In the genomic region with DNA sequence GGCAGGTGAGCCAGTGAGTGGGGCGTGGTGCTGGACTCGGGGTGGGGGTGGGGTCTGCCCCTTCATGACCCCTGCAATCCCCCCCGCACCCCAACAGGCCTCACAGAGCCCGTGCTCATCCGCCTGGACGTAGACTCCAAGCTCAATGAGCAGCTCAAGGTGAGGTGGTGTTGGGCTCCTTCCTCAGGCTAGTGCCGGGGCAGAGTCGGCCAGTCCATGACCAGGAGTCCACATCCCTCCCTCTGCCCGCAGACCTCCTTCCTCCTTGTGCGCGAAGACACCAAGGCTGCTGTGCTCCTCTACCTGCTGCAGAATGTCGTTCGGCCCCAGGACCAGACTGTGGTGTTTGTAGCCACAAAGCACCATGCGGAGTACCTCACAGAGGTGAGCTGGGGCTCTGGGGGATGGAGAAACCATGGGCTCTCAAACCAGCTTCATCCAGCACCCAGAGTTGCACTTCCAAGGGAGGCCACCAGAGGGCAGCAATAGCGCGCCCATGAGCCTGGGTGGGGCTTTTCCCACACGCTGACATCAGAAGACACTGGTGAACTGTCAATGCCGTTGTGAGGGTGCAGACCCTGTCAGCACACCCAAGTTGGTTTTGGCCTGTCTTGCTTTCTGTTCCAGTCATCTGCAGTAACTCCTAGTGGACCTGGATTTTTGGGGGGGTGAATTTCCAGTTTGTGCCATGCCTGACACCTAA, we compare ENCODE assay signal across 8 mouse cellular contexts. TPM values are rescaled to one million over a fixed set of nuclear protein-coding genes. Genes with fewer than 3 reads are reported as not detected.
DNase-seq lines count a peak whose midpoint lies in the region; ATAC-seq and TF ChIP-seq lines count a peak whose summit lies in the region.

No protein-coding gene starts in this region.

- H3K27ac ChIP-seq in embryonic facial prominence, embryonic 11.5 days (replicated peaks; ENCODE audit: low read depth, low read length): no peak overlapping the region
- H3K27ac ChIP-seq in heart, embryonic 16.5 days (ENCODE audit: low read length): no peak overlapping the region
- H3K27ac ChIP-seq in layer of hippocampus, adult 2 months: peak overlapping the region; percentile 69
- no peak overlapping the region for H3K27ac ChIP-seq in lung, postnatal 0 days (ENCODE audit: low read length)

- H3K27me3 ChIP-seq in embryonic facial prominence, embryonic 11.5 days (ENCODE audit: control insufficient read depth, insufficient read depth, low read length): no peaks in the 10 kb centered on the region
- no peaks in the 10 kb centered on the region for H3K27me3 ChIP-seq in heart, embryonic 16.5 days (ENCODE audit: control insufficient read depth, insufficient read depth, low read length)
- H3K27me3 ChIP-seq in lung, postnatal 0 days (replicated peaks; ENCODE audit: insufficient read depth, low read length): no peaks in the 10 kb centered on the region

- no peaks in the 10 kb centered on the region for H3K4me1 ChIP-seq in embryonic facial prominence, embryonic 11.5 days (ENCODE audit: control insufficient read depth, insufficient read depth, low read length)
- peaks cover 6% of the 10 kb centered on the region for H3K4me1 ChIP-seq in heart, embryonic 16.5 days (ENCODE audit: control insufficient read depth, insufficient read depth, low read length)
- no peaks in the 10 kb centered on the region for H3K4me1 ChIP-seq in lung, postnatal 0 days (ENCODE audit: insufficient read depth, low read depth, low read length)

- H3K4me2 ChIP-seq in embryonic facial prominence, embryonic 11.5 days (ENCODE audit: low read depth, low read length): no peak overlapping the region
- H3K4me2 ChIP-seq in heart, embryonic 16.5 days (ENCODE audit: low read depth, low read length): no peak overlapping the region
- no peak overlapping the region for H3K4me2 ChIP-seq in lung, postnatal 0 days (replicated peaks; ENCODE audit: low read depth, low read length)

- H3K4me3 ChIP-seq in embryonic facial prominence, embryonic 11.5 days (ENCODE audit: low read depth, low read length): no peak overlapping the region
- H3K4me3 ChIP-seq in heart, embryonic 16.5 days (ENCODE audit: low read length): no peak overlapping the region
- no peak overlapping the region for H3K4me3 ChIP-seq in layer of hippocampus, adult 2 months
- H3K4me3 ChIP-seq in lung, postnatal 0 days (ENCODE audit: low read depth, low read length): no peak overlapping the region

- TF ChIP-seq CTCF in layer of hippocampus, adult 2 months (conservative IDR thresholded peaks at IDR 0.05): peak; percentile 99
- TF ChIP-seq CTCF in lung, postnatal 0 days (IDR thresholded peaks at IDR 0.05): peak; percentile 96

- no peak overlapping the region for H3K9ac ChIP-seq in embryonic facial prominence, embryonic 11.5 days (replicated peaks; ENCODE audit: low read length)
- H3K9ac ChIP-seq in heart, embryonic 16.5 days (ENCODE audit: low read length): no peak overlapping the region
- no peak overlapping the region for H3K9ac ChIP-seq in lung, postnatal 0 days (replicated peaks; ENCODE audit: low read depth)

- H3K36me3 ChIP-seq in embryonic facial prominence, embryonic 11.5 days (replicated peaks; ENCODE audit: control insufficient read depth, insufficient read depth, low read depth, low read length): peaks cover 16% of the 10 kb centered on the region
- H3K36me3 ChIP-seq in heart, embryonic 16.5 days (ENCODE audit: control insufficient read depth, insufficient read depth): peaks cover 55% of the 10 kb centered on the region
- peaks cover 48% of the 10 kb centered on the region for H3K36me3 ChIP-seq in lung, postnatal 0 days (ENCODE audit: insufficient read depth, low read length)

- DNase-seq in CD8-positive naive resting alpha-beta T cell, adult 2 months (ENCODE audit: low read depth in 2 of 2, low spot score in 2 of 2): peak; percentile 92 to 95
- DNase-seq in adrenal gland, postnatal 14 days: peak; percentile 90
- peak; percentile 83 for DNase-seq in embryonic facial prominence, embryonic 11.5 days (ENCODE audit: low spot score)
- DNase-seq in layer of hippocampus, adult 2 months (ENCODE audit: low spot score in 2 of 2): peak; percentile 80 to 96
- DNase-seq in lung, postnatal 0 days (ENCODE audit: low spot score): peak; percentile 59
- peak; percentile 76 for DNase-seq in ovary, postnatal 10 days (ENCODE audit: low spot score)
- peak; percentile 90 to 96 for DNase-seq in thymus, postnatal 10 days (ENCODE audit: low spot score in 2 of 2)

- no peak for ATAC-seq in embryonic facial prominence, embryonic 11.5 days (replicated peaks; ENCODE audit: insufficient number of reproducible peaks, low FRiP score, low TSS enrichment, low read depth)
- peak; percentile 21; the same call in 1 of the 2 replicates for ATAC-seq in heart, embryonic 16.5 days (replicated peaks; ENCODE audit: extremely low read depth, insufficient read depth, low FRiP score)
- peak; percentile 25; the same call in 1 of the 2 replicates for ATAC-seq in lung, postnatal 0 days

- TF ChIP-seq EP300 in lung, postnatal 0 days (IDR thresholded peaks at IDR 0.05): no peak

- no peaks in the 10 kb centered on the region for H3K9me3 ChIP-seq in embryonic facial prominence, embryonic 11.5 days (replicated peaks; ENCODE audit: control insufficient read depth, low read length)
- H3K9me3 ChIP-seq in heart, embryonic 16.5 days (replicated peaks; ENCODE audit: control insufficient read depth, low read length): peaks cover 5% of the 10 kb centered on the region
- H3K9me3 ChIP-seq in lung, postnatal 0 days (ENCODE audit: low read length): no peaks in the 10 kb centered on the region

- WGBS in embryonic facial prominence, embryonic 11.5 days: 67% methylated on average over 18 of the region's 18 CpGs
- 68% methylated on average over 18 of the region's 18 CpGs for WGBS in heart, embryonic 16.5 days
- WGBS in lung, postnatal 0 days: 70% methylated on average over 17 of the region's 18 CpGs

RNA-seq across cellular contexts. Expression of a gene that starts 8.0 kb away (rescaled TPM):
- 38.6 and 45.9 TPM in 2 replicates for total RNA-seq in adrenal gland, postnatal 14 days (2021)
- polyA plus RNA-seq in embryonic facial prominence, embryonic 11.5 days (2014; fragmentation: Nextera tagmentation; extraction: Ambion mirVana): 28.9 and 29.7 TPM in 2 replicates
- polyA plus RNA-seq in heart, embryonic 16.5 days (2015; fragmentation: Nextera tagmentation; extraction: Ambion mirVana): 30.2 and 35.0 TPM in 2 replicates
- total RNA-seq in layer of hippocampus, adult 2 months (2021): 10 to 100 TPM; 36.8 to 37.2 TPM
- polyA plus RNA-seq in lung, postnatal 0 days (2015; fragmentation: Nextera tagmentation; extraction: Ambion mirVana): 24.9 and 25.4 TPM in 2 replicates

RNA-seq across cellular contexts. Expression of a gene that starts 8.1 kb away (rescaled TPM):
- 15.6 and 16.0 TPM in 2 replicates for total RNA-seq in adrenal gland, postnatal 14 days (2021)
- 8.3 and 8.8 TPM in 2 replicates for polyA plus RNA-seq in embryonic facial prominence, embryonic 11.5 days (2014; fragmentation: Nextera tagmentation; extraction: Ambion mirVana)
- polyA plus RNA-seq in heart, embryonic 16.5 days (2015; fragmentation: Nextera tagmentation; extraction: Ambion mirVana): 13.2 and 14.0 TPM in 2 replicates
- total RNA-seq in layer of hippocampus, adult 2 months (2021): 10 to 100 TPM; 23.7 to 28.0 TPM
- 9.9 and 10.0 TPM in 2 replicates for polyA plus RNA-seq in lung, postnatal 0 days (2015; fragmentation: Nextera tagmentation; extraction: Ambion mirVana)

RNA-seq across cellular contexts. Expression of a gene that starts 13.5 kb away (rescaled TPM):
- 0.63 and 0.98 TPM in 2 replicates for total RNA-seq in adrenal gland, postnatal 14 days (2021)
- not detected in 2 replicates for polyA plus RNA-seq in embryonic facial prominence, embryonic 11.5 days (2014; fragmentation: Nextera tagmentation; extraction: Ambion mirVana)
- polyA plus RNA-seq in heart, embryonic 16.5 days (2015; fragmentation: Nextera tagmentation; extraction: Ambion mirVana): 0.49 TPM in 1 of 2 replicates, not detected in the other
- total RNA-seq in layer of hippocampus, adult 2 months (2021): under 1 TPM in 1 of 2 experiments, not detected in 1; 0.39 TPM
- polyA plus RNA-seq in lung, postnatal 0 days (2015; fragmentation: Nextera tagmentation; extraction: Ambion mirVana): 1.3 and 2.0 TPM in 2 replicates

RNA-seq across cellular contexts. Expression of a gene that starts 28.1 kb away (rescaled TPM):
- 8.3 and 13.1 TPM in 2 replicates for total RNA-seq in adrenal gland, postnatal 14 days (2021)
- polyA plus RNA-seq in embryonic facial prominence, embryonic 11.5 days (2014; fragmentation: Nextera tagmentation; extraction: Ambion mirVana): 0.34 TPM in 1 of 2 replicates, not detected in the other
- polyA plus RNA-seq in heart, embryonic 16.5 days (2015; fragmentation: Nextera tagmentation; extraction: Ambion mirVana): 0.70 and 0.74 TPM in 2 replicates
- 10 to 100 TPM; 91.9 to 96.6 TPM for total RNA-seq in layer of hippocampus, adult 2 months (2021)
- not detected in 2 replicates for polyA plus RNA-seq in lung, postnatal 0 days (2015; fragmentation: Nextera tagmentation; extraction: Ambion mirVana)

RNA-seq across cellular contexts. Expression of a gene that starts 31.7 kb away (rescaled TPM):
- total RNA-seq in adrenal gland, postnatal 14 days (2021): 0.30 and 0.48 TPM in 2 replicates
- polyA plus RNA-seq in embryonic facial prominence, embryonic 11.5 days (2014; fragmentation: Nextera tagmentation; extraction: Ambion mirVana): 0.31 and 0.55 TPM in 2 replicates
- polyA plus RNA-seq in heart, embryonic 16.5 days (2015; fragmentation: Nextera tagmentation; extraction: Ambion mirVana): 0.36 and 0.42 TPM in 2 replicates
- 1 to 10 TPM in 1 of 2 experiments, under 1 TPM in 1; 1.00 to 1.2 TPM for total RNA-seq in layer of hippocampus, adult 2 months (2021)
- 1.7 and 2.0 TPM in 2 replicates for polyA plus RNA-seq in lung, postnatal 0 days (2015; fragmentation: Nextera tagmentation; extraction: Ambion mirVana)
